Mouse (Mus musculus): ENCODE measurements around the gene Mamstr. TPM values are rescaled to one million over a fixed set of nuclear protein-coding genes. Genes with fewer than 3 reads are reported as not detected.

Mamstr gene
- 3.3 and 5.4 TPM in 2 replicates for polyA plus RNA-seq (2016; fragmentation: Nextera tagmentation; extraction: Ambion mirVana)

GRCm38 (mm10) chr7:45639561-45640027 is at the start of gene Mamstr:
Gene Mamstr, plus strand, starts transcription at chr7:45639977.
- H3K27me3 ChIP-seq (replicated peaks): no peaks in the 10 kb centered on the region; the same call in 1 of the 2 replicates
- H3K9me3 ChIP-seq (replicated peaks): no peaks in the 10 kb centered on the region
- H3K9ac ChIP-seq: no peak within 1 kb of the TSS; the same call in 1 of the 2 replicates
- no peak for ATAC-seq (ENCODE audit: insufficient number of reproducible peaks, low FRiP score)
- H3K36me3 ChIP-seq: peaks cover 19% of the 10 kb centered on the region
- no peak within 1 kb of the TSS for H3K4me3 ChIP-seq
- no peak within 1 kb of the TSS for H3K4me2 ChIP-seq
- H3K27ac ChIP-seq (ENCODE audit: poor library complexity, severe bottlenecking): no peak within 1 kb of the TSS
- WGBS: 28% methylated on average over 19 of the region's 19 CpGs
- H3K4me1 ChIP-seq (replicated peaks): peaks cover 72% of the 10 kb centered on the region

DNA sequence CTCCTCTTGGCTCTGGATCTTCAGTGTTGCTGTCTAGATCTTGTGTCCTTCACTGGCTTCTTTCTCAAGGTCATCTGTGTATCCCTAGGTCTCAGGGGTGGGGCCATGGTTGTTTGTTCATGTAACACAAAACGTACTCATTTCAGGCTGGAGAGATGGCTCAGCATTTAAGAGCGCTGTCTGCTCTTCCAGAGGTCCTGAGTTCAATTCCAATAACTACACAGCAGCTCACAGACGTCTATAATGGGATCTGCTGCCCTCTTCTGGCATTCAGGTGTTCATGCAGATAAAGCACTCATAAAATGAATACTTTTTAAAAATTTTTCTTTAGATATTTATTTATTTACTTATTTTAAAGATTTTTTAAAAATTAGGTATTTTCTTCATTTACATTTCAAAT is 48.9 kb upstream of the Mamstr start:
- no peak overlapping the region for H3K9ac ChIP-seq
- H3K27me3 ChIP-seq (replicated peaks): no peaks in the 10 kb centered on the region
- ATAC-seq (ENCODE audit: insufficient number of reproducible peaks, low FRiP score): no peak
- no peak overlapping the region for H3K27ac ChIP-seq (ENCODE audit: poor library complexity, severe bottlenecking)
- WGBS: 62% methylated on average over 3 of the region's 3 CpGs
- H3K4me1 ChIP-seq (replicated peaks): peaks cover 14% of the 10 kb centered on the region
- H3K9me3 ChIP-seq (replicated peaks): 0 out of 2 replicates have a peak, but pooled peaks cover 3% of the 10 kb centered on the region
- peaks cover 21% of the 10 kb centered on the region for H3K36me3 ChIP-seq
- no peak overlapping the region for H3K4me2 ChIP-seq
- H3K4me3 ChIP-seq: no peak overlapping the region

GRCm38 (mm10) chr7:45591880-45592279 is 47.9 kb upstream of the Mamstr start:
- no peak overlapping the region for H3K27ac ChIP-seq (ENCODE audit: poor library complexity, severe bottlenecking)
- H3K27me3 ChIP-seq (replicated peaks): no peaks in the 10 kb centered on the region
- 75% methylated on average over 7 of the region's 7 CpGs for WGBS
- H3K4me1 ChIP-seq (replicated peaks): peaks cover 21% of the 10 kb centered on the region
- H3K4me2 ChIP-seq: no peak overlapping the region
- ATAC-seq (ENCODE audit: insufficient number of reproducible peaks, low FRiP score): no peak
- no peaks in the 10 kb centered on the region for H3K9me3 ChIP-seq (replicated peaks)
- peaks cover 12% of the 10 kb centered on the region for H3K36me3 ChIP-seq
- no peak overlapping the region for H3K4me3 ChIP-seq
- no peak overlapping the region for H3K9ac ChIP-seq

DNA sequence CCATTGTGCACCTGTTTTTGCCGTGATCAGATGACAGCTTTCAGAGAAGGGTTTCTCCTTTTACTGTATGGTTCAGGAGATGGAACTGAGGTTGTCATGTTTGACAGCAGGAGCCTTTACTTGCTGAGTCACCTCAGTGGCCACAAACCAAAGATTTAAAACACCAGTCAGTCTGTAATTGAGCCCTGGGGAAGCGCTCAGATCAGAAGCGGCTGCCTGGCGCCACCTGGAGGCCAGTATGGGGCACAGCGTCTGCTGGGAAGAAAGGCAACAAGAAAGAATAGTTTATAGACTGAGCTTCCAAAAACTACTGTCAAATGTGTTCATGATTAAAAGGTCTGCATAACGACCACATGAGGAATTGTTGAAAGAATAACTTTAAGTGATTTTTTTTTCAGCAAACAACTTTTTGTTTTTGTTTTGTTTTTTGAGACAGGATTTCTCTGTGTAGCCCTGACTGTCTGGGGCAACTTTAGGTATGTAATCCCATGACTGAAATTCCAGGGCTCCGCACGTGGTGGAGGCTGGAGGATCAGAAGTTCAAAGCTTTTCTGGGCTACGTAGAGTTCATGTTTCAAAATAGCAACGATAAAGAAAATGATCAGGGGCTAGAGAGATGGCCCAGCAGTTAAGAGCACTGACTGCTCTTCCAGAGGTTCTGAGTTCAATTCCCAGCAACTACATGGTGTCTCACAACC is 46.5 kb upstream of the Mamstr start:
- 16% methylated on average over 10 of the region's 10 CpGs for whole genome bisulfite sequencing
- H3K4me1 ChIP-seq (replicated peaks): peaks cover 21% of the 10 kb centered on the region
- H3K9me3 ChIP-seq (replicated peaks): no peaks in the 10 kb centered on the region
- no peak overlapping the region for H3K9ac ChIP-seq
- H3K4me3 ChIP-seq: no peak overlapping the region
- ATAC-seq (ENCODE audit: insufficient number of reproducible peaks, low FRiP score): no peak
- no peaks in the 10 kb centered on the region for H3K27me3 ChIP-seq (replicated peaks)
- peaks cover under 1% of the 10 kb centered on the region; the same call in 1 of the 2 replicates for H3K36me3 ChIP-seq
- no peak overlapping the region for H3K27ac ChIP-seq (ENCODE audit: poor library complexity, severe bottlenecking)
- no peak overlapping the region for H3K4me2 ChIP-seq

DNA sequence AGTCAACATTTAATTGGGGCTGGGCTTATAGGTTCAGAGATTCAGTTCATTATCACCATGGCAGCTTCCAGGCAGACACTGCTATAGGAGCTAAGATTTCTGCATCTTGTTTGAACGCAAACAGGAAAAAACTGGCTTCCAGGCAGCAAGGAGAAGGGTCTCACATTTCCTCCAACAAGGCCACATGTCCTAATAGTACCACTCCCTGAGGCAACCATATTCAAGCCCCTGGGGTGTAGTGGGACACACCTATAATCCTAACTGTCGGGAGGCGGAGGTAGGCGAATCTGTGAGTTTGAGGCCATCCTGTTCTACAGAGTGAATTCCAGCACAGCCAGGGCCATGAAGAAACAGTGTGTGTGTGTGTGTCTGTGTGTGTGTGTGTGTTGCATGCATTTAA is 44.6 kb upstream of the Mamstr start:
- Histone ChIP-seq H3K27me3 (replicated peaks) (no peaks in the 10 kb centered on the region), H3K27ac (ENCODE audit: poor library complexity, severe bottlenecking) (no peak overlapping the region), H3K4me2 (no peak overlapping the region), H3K4me3 (no peak overlapping the region), H3K9ac (no peak overlapping the region), H3K9me3 (replicated peaks) (no peaks in the 10 kb centered on the region), H3K4me1 (replicated peaks) (peaks cover 15% of the 10 kb centered on the region), H3K36me3 (no peaks in the 10 kb centered on the region)
- 80% methylated on average over 4 of the region's 4 CpGs for WGBS
- ATAC-seq (ENCODE audit: insufficient number of reproducible peaks, low FRiP score): no peak

GRCm38 (mm10) chr7:45596107-45596506 is 43.7 kb upstream of the Mamstr start:
- WGBS: 47% methylated on average over 1 of the region's 1 CpGs
- Histone ChIP-seq H3K36me3 (no peaks in the 10 kb centered on the region), H3K9me3 (replicated peaks) (no peaks in the 10 kb centered on the region), H3K4me1 (replicated peaks) (peaks cover 15% of the 10 kb centered on the region), H3K9ac (no peak overlapping the region), H3K27me3 (replicated peaks) (no peaks in the 10 kb centered on the region), H3K4me3 (no peak overlapping the region), H3K4me2 (no peak overlapping the region), H3K27ac (ENCODE audit: poor library complexity, severe bottlenecking) (no peak overlapping the region)
- ATAC-seq (ENCODE audit: insufficient number of reproducible peaks, low FRiP score): no peak

- ATAC-seq (ENCODE audit: insufficient number of reproducible peaks, low FRiP score): no peak
- Histone ChIP-seq H3K4me1 (replicated peaks) (peaks cover 15% of the 10 kb centered on the region), H3K27ac (ENCODE audit: poor library complexity, severe bottlenecking) (no peak overlapping the region), H3K9ac (no peak overlapping the region), H3K36me3 (no peaks in the 10 kb centered on the region), H3K27me3 (replicated peaks) (no peaks in the 10 kb centered on the region), H3K4me2 (no peak overlapping the region), H3K4me3 (no peak overlapping the region), H3K9me3 (replicated peaks) (no peaks in the 10 kb centered on the region)
- 86% methylated on average over 5 of the region's 5 CpGs for WGBS
Measured at GRCm38 (mm10) chr7:45597013-45597412, 42.8 kb upstream of the Mamstr start.

GRCm38 (mm10) chr7:45597527-45597926 is 42.2 kb upstream of the Mamstr start:
- H3K4me1 ChIP-seq (replicated peaks): peaks cover 15% of the 10 kb centered on the region
- ATAC-seq (ENCODE audit: insufficient number of reproducible peaks, low FRiP score): no peak
- H3K27ac ChIP-seq (ENCODE audit: poor library complexity, severe bottlenecking): no peak overlapping the region
- H3K36me3 ChIP-seq: no peaks in the 10 kb centered on the region
- no peak overlapping the region for H3K4me3 ChIP-seq
- 82% methylated on average over 6 of the region's 6 CpGs for WGBS
- H3K9ac ChIP-seq: no peak overlapping the region
- no peak overlapping the region for H3K4me2 ChIP-seq
- H3K9me3 ChIP-seq (replicated peaks): no peaks in the 10 kb centered on the region
- H3K27me3 ChIP-seq (replicated peaks): no peaks in the 10 kb centered on the region

DNA sequence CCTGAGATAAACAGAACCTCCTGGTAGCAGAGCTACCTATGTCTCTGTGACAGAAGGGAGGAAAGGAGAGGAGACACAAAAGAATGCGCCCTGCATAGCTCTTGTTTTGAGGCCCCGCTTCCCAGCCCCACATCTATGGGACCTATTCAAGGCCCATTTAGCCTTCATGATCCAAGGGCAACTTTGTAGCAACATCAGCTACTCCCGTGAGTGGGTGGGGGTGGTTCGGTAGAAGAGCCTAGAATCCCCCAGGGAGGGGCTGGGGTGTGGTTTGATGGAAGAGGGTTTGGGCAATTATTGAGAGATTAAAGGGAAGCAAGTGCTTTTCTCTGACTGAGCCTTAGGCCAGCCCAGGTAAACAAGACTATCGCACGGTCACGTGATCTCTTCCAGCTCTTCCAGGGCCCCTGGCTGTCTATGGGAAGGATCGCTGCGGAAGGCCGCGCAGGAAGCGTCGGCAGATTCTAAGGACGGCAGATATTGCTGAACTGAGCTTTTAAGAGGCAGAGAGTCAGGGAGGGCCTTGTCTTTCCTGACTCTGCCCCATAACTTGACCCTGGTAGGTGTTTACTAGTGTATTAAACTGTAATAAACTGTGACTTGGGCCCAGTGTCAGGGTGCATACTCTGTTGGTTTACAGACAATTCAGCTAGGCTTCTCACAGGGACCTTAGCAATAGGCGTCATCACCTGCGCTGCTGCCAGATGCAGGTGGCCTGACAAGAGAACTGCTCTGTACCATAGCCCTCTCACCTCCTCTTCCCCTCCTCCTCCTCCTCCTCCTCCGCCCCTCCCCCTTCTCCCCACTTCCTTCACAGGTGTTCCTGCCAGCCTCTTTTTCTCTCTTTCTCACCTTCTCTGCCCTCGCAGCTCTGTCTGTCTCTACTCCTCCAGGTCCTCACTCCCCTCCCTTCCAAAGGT is 40.6 kb upstream of the Mamstr start:
- Histone ChIP-seq H3K9me3 (replicated peaks) (no peaks in the 10 kb centered on the region), H3K36me3 (no peaks in the 10 kb centered on the region), H3K27ac (ENCODE audit: poor library complexity, severe bottlenecking) (no peak overlapping the region), H3K27me3 (replicated peaks) (no peaks in the 10 kb centered on the region), H3K4me1 (replicated peaks) (peaks cover 15% of the 10 kb centered on the region), H3K9ac (no peak overlapping the region), H3K4me2 (peak overlapping the region; percentile 38), H3K4me3 (no peak overlapping the region)
- no peak for ATAC-seq (ENCODE audit: insufficient number of reproducible peaks, low FRiP score)
- 41% methylated on average over 18 of the region's 18 CpGs for WGBS

DNA sequence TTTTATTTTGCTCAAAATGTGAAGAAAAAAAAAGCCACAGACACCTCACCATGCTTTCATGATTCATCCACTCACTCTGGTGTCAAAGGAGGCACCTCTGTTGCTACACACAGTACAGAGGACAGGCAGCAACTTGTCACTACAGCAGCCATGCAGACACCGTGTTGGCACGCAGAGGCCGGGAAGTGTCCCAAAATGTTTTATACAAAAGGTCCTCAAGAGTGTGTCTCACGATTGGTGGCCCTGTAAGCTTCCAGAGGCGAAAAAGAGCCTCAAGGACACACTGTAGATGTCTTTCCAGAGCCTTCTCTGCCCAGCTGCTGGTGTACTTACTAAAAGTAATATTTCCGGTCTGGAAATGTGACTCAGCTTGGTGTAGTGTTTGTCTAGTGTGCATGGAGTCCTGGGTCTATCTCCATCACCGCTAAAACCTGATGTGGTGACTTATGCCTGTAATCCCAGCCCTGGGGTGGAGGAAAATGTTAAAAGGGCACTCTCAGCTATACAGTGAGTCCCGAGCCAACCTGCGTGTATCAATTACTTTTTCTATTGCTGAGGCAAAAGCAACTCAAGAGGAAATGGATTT is 34.0 kb upstream of the Mamstr start:
- Histone ChIP-seq H3K9ac (no peak overlapping the region), H3K9me3 (replicated peaks) (no peaks in the 10 kb centered on the region), H3K4me2 (no peak overlapping the region), H3K27ac (ENCODE audit: poor library complexity, severe bottlenecking) (no peak overlapping the region), H3K4me3 (no peak overlapping the region), H3K36me3 (no peaks in the 10 kb centered on the region), H3K27me3 (replicated peaks) (no peaks in the 10 kb centered on the region), H3K4me1 (replicated peaks) (no peaks in the 10 kb centered on the region)
- whole genome bisulfite sequencing: 76% methylated on average over 9 of the region's 9 CpGs
- no peak for ATAC-seq (ENCODE audit: insufficient number of reproducible peaks, low FRiP score)

DNA sequence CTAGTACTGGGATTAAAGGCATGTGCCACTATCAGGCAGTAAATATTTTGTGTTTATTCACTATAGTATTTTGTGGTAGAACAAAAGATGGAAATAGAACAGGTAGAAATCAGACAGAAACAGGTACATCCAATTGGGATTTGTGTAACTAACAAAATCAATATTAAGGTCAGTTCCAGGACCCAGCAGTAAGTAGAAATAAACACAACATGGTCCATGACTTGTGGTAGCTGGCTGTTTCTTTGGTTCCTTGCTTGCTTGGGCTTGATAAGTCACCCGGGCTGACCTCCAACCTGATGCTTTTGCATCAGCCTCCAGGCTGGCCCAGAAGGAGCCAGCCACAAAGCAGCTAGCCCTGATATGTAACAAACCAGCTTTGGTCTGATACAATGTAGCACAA is 30.3 kb upstream of the Mamstr start:
- H3K9ac ChIP-seq: no peak overlapping the region
- WGBS: 71% methylated on average over 1 of the region's 1 CpGs
- no peaks in the 10 kb centered on the region for H3K4me1 ChIP-seq (replicated peaks)
- no peaks in the 10 kb centered on the region for H3K9me3 ChIP-seq (replicated peaks)
- H3K27ac ChIP-seq (ENCODE audit: poor library complexity, severe bottlenecking): no peak overlapping the region
- ATAC-seq (ENCODE audit: insufficient number of reproducible peaks, low FRiP score): no peak
- H3K4me3 ChIP-seq: no peak overlapping the region
- H3K27me3 ChIP-seq (replicated peaks): peaks cover 7% of the 10 kb centered on the region
- no peaks in the 10 kb centered on the region for H3K36me3 ChIP-seq
- no peak overlapping the region for H3K4me2 ChIP-seq

Data from heart, embryonic 12.5 days (tissue).